Mouse (Mus musculus) myocyte (in vitro differentiated cells): ENCODE results near the gene Mrps6. TPM values are rescaled to one million over a fixed set of nuclear protein-coding genes. Genes with fewer than 3 reads are reported as not detected.

Source experiments
- H3K27me3 ChIP-seq: one replicate; pipeline ENCODE4 v1.6.1; 2011; ENCODE audit not compliant: control insufficient read depth, insufficient read depth, insufficient read length
- H3K36me3 ChIP-seq: one replicate; pipeline ENCODE4 v1.6.1; 2011; ENCODE audit not compliant: control insufficient read depth, insufficient read depth
- H3K4me2 ChIP-seq: one replicate; pipeline ENCODE4 v1.6.1; 2011; ENCODE audit warnings: low read depth, control low read depth
- H3K4me3 ChIP-seq: one replicate; pipeline ENCODE4 v1.5.1; 2011; ENCODE audit warnings: mild to moderate bottlenecking, control low read depth, moderate library complexity
- H3K79me2 ChIP-seq: one replicate; pipeline ENCODE4 v1.6.1; 2011; ENCODE audit not compliant: control insufficient read depth, insufficient read depth
- H3ac ChIP-seq: one replicate; pipeline ENCODE4 v1.6.1; 2011; ENCODE audit not compliant: control insufficient read depth, insufficient read length
- CEBPB ChIP-seq: IDR thresholded peaks from 2 replicates; pipeline ENCODE4 v1.6.1; 2011; ENCODE audit warnings: mild to moderate bottlenecking, moderate library complexity; ENCODE audit not compliant: poor library complexity, insufficient read depth, severe bottlenecking
- E2F4 ChIP-seq: IDR thresholded peaks from one replicate; pipeline ENCODE4 v1.6.1; 2011; ENCODE audit warnings: mild to moderate bottlenecking, control low read depth, moderate library complexity; ENCODE audit not compliant: insufficient read depth
- MAX ChIP-seq: IDR thresholded peaks from one replicate; pipeline ENCODE4 v1.6.1; 2011; ENCODE audit warnings: low read depth, mild to moderate bottlenecking, control low read depth
- MYOD1 ChIP-seq, 3 experiments: IDR thresholded peaks; one replicate each; pipeline ENCODE4 v1.6.1; 2011; ENCODE audit warnings: control low read depth in 2 of 3, low read depth in 2 of 3, mild to moderate bottlenecking in 2 of 3, moderate library complexity in 1 of 3; ENCODE audit not compliant: insufficient read length in 2 of 3, control insufficient read depth in 1 of 3
- MYOG ChIP-seq, 3 experiments: IDR thresholded peaks; one replicate each; pipeline ENCODE4 v1.6.1; 2011; ENCODE audit warnings: control low read depth in 2 of 3, low read depth in 2 of 3, mild to moderate bottlenecking in 2 of 3; ENCODE audit not compliant: insufficient read length in 2 of 3, control insufficient read depth in 1 of 3, insufficient read depth in 1 of 3
- POLR2A ChIP-seq: IDR thresholded peaks from one replicate; pipeline ENCODE4 v1.6.1; 2011; ENCODE audit warnings: low read depth, mild to moderate bottlenecking, control low read depth, moderate library complexity; ENCODE audit not compliant: insufficient read length
- POLR2AphosphoS2 ChIP-seq: IDR thresholded peaks from one replicate; pipeline ENCODE4 v1.6.1; 2011; ENCODE audit warnings: low read depth, control low read depth; ENCODE audit not compliant: insufficient read length
- REST ChIP-seq: IDR thresholded peaks from one replicate; pipeline ENCODE4 v1.6.1; 2011; ENCODE audit warnings: mild to moderate bottlenecking, control low read depth, moderate library complexity; ENCODE audit not compliant: insufficient read depth, insufficient read length
- SRF ChIP-seq: IDR thresholded peaks from one replicate; pipeline ENCODE4 v1.6.1; 2011; ENCODE audit warnings: low read depth; ENCODE audit not compliant: control insufficient read depth, insufficient read length
- TCF12 ChIP-seq: IDR thresholded peaks from one replicate; pipeline ENCODE4 v1.6.1; 2011; ENCODE audit warnings: mild to moderate bottlenecking, control low read depth; ENCODE audit not compliant: poor library complexity, insufficient read depth, severe bottlenecking
- TCF3 ChIP-seq: IDR thresholded peaks from one replicate; pipeline ENCODE4 v1.6.1; 2011; ENCODE audit warnings: low read depth, control low read depth; ENCODE audit not compliant: insufficient read length
- USF1 ChIP-seq: IDR thresholded peaks from one replicate; pipeline ENCODE4 v1.6.1; 2011; ENCODE audit warnings: low read depth, mild to moderate bottlenecking, control low read depth, moderate library complexity
- polyA plus RNA-seq: library from polyadenylated mRNA; unstranded; fragments of >200 nt; fragmentation: generic; extraction: Trizol; gene quantifications from one replicate; pipeline ENCODE4 v1.2.1, GENCODE M21; 2012; ENCODE audit warnings: missing spikeins

Mrps6 gene
- polyA plus RNA-seq, 1 experiment = 121 TPM

DNA sequence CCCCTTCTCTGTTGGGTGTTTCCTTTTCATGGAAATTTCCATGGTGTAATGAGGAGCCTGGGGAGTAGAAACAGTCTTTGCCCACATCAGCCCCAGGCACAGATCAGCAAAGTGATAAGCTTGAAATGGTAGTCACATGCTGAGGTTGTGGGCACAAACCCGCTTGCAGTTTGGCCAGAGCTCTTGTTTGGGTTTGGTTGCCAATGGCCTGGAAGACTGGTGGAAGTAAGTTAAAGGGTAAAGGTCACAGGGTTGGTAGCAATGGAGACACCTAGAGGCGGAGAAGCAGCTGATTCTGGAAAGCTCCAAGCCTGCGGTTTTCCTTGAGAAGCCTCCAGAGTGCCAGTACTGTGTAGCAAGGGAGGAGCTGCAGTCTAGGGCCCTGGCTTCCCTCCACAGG, 47.6 kb downstream of the Mrps6 start:
- TF ChIP-seq MYOD1 (IDR thresholded peaks at IDR 0.05; ENCODE audit: control insufficient read depth in 1 of 3, insufficient read length in 2 of 3, low read depth in 2 of 3) (no peak), TCF3 (no peak), MAX (no peak), E2F4 (no peak), TCF12 (no peak), POLR2AphosphoS2 (no peak), SRF (no peak), REST (no peak), CEBPB (no peak), MYOG (IDR thresholded peaks at IDR 0.05; ENCODE audit: control insufficient read depth in 1 of 3, insufficient read depth in 1 of 3, insufficient read length in 2 of 3, low read depth in 2 of 3) (no peak), POLR2A (no peak), USF1 (no peak)
- Histone ChIP-seq H3K4me2 (no peak overlapping the region), H3K36me3 (peaks cover 6% of the 10 kb centered on the region), H3K4me3 (no peak overlapping the region), H3K79me2 (peaks cover 9% of the 10 kb centered on the region), H3K27me3 (no peaks in the 10 kb centered on the region), H3ac (no peak overlapping the region)

DNA sequence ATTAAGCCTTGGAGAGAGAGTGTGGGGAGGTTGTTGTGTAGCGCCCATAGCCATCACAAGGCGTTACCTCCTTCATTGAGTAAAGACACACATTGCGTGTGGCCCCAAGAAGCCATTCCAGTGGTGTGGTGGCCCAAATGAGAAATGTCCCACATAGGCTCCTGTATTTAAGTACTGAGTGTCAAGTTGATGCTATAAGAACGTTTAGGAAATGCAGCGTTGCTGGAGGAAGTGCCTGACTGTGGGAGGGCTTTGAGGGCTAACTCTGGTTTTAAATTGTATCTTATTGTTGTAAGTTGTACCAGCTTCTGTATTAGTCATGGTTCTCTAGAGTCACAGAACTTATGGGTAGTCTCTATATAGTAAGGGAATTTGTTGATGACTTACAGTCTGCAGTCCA, 49.3 kb downstream of the Mrps6 start:
- Histone ChIP-seq H3K27me3 (no peaks in the 10 kb centered on the region), H3K36me3 (peaks cover 6% of the 10 kb centered on the region), H3K4me3 (no peak overlapping the region), H3ac (no peak overlapping the region), H3K4me2 (no peak overlapping the region), H3K79me2 (peaks cover 9% of the 10 kb centered on the region)
- no peak for TF ChIP-seq E2F4
- no peak for TF ChIP-seq MAX
- TF ChIP-seq TCF3 = no peak
- TF ChIP-seq POLR2A = no peak
- TF ChIP-seq REST = no peak
- no peak for TF ChIP-seq USF1
- no peak for TF ChIP-seq TCF12
- TF ChIP-seq POLR2AphosphoS2 = no peak
- TF ChIP-seq SRF = no peak
- no peak for TF ChIP-seq CEBPB
- TF ChIP-seq MYOD1 (IDR thresholded peaks at IDR 0.05; ENCODE audit: control insufficient read depth in 1 of 3, insufficient read length in 2 of 3, low read depth in 2 of 3) = no peak
- no peak for TF ChIP-seq MYOG (IDR thresholded peaks at IDR 0.05; ENCODE audit: control insufficient read depth in 1 of 3, insufficient read depth in 1 of 3, insufficient read length in 2 of 3, low read depth in 2 of 3)

DNA sequence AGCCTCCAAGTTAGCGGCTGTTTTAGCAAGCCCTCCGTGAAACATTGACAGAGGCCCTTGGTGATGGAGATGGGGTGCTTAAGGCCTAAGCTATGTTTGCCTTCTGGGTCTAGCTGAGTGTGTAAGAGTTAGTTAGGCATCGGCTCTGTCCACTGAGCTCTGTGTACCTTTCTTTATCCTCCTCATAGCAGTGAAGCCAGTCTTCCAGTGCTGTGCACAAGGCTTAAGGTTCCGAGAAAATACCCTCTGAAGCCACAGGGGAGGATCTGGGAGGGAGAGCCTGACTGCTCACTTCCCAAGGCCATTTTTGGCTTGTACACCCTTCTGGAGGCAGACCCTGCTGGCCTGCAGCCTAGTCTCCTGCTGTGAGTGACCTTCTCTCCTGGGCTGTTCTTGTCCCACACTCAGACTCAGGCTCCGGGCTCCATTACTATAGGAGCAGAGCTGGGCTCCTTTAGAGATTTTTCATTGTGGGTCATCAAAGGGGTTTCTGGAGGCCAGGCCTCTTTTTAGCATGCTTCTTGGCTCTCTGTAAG, 56.7 kb downstream of the Mrps6 start:
- H3K27me3 ChIP-seq = no peaks in the 10 kb centered on the region
- no peak overlapping the region for H3ac ChIP-seq
- no peaks in the 10 kb centered on the region for H3K79me2 ChIP-seq
- TF ChIP-seq USF1 = no peak
- no peak for TF ChIP-seq POLR2A
- TF ChIP-seq MAX = no peak
- TF ChIP-seq MYOG (IDR thresholded peaks at IDR 0.05; ENCODE audit: control insufficient read depth in 1 of 3, insufficient read depth in 1 of 3, insufficient read length in 2 of 3, low read depth in 2 of 3) = no peak
- no peak for TF ChIP-seq TCF12
- TF ChIP-seq REST = no peak
- TF ChIP-seq E2F4 = no peak
- TF ChIP-seq CEBPB = no peak
- no peak for TF ChIP-seq MYOD1 (IDR thresholded peaks at IDR 0.05; ENCODE audit: control insufficient read depth in 1 of 3, insufficient read length in 2 of 3, low read depth in 2 of 3)
- TF ChIP-seq SRF = no peak
- TF ChIP-seq TCF3 = no peak
- no peak for TF ChIP-seq POLR2AphosphoS2
- H3K4me3 ChIP-seq = no peak overlapping the region
- no peak overlapping the region for H3K4me2 ChIP-seq
- no peaks in the 10 kb centered on the region for H3K36me3 ChIP-seq

DNA sequence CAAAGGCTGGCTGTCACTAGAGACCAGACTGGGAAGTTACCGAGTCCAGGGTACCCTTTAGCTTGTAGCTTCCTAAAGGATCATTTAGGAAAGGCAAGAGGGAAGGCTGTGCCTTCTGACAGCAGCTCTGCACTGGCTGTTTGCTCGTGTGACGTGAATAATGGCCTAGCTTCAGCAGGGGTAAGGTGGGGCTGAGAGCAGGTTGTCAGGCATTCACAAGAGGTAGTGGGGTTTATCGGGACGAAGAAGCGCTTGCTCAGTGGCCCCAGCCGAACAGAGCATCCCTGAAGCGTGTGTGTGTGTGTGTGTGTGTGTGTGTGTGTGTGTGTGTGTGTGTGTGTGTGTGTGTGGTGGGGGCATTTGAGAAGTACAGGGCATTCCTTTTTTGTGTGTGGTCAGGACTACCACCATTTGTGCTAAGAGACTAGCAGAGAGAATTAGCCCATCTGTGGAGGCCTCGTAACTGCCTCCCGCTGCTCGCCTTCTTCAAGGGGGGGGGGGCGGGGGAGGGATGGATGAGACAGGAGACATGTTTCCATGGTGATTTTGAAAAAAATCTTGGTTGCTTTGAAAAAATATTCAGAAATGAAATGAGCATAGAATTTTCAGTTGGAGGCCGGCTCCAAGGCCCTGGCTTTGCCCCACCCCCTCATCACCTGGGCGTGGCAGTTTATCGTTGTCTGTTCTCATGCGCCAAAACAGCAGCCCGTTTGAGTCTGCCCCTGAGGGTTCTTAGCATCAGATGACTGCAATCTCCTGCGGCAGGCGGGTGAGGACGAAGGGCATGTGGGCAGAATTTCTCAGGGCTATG, 57.7 kb downstream of the Mrps6 start:
- Histone ChIP-seq H3K4me3 (no peak overlapping the region), H3ac (no peak overlapping the region), H3K36me3 (no peaks in the 10 kb centered on the region), H3K4me2 (no peak overlapping the region), H3K27me3 (no peaks in the 10 kb centered on the region), H3K79me2 (no peaks in the 10 kb centered on the region)
- TF ChIP-seq USF1 (no peak), MYOG (IDR thresholded peaks at IDR 0.05; ENCODE audit: control insufficient read depth in 1 of 3, insufficient read depth in 1 of 3, insufficient read length in 2 of 3, low read depth in 2 of 3) (no peak), POLR2AphosphoS2 (no peak), POLR2A (no peak), MAX (no peak), REST (no peak), SRF (no peak), CEBPB (no peak), E2F4 (no peak), MYOD1 (IDR thresholded peaks at IDR 0.05; ENCODE audit: control insufficient read depth in 1 of 3, insufficient read length in 2 of 3, low read depth in 2 of 3) (no peak), TCF3 (no peak)
